Mouse (Mus musculus) CH12.LX (cell line): ENCODE results near the gene Olfr890. TPM values are rescaled to one million over a fixed set of nuclear protein-coding genes. Genes with fewer than 3 reads are reported as not detected.
"Not testable (repeated sequence)": the region's sequence is repeated elsewhere in the genome, so short reads cannot be mapped to it uniquely, and the experiment has no call there.

Experiments used
- DNase-seq: peaks from one replicate; pipeline ENCODE4 v3.0.0-alpha.2; 2013; ENCODE audit errors: extremely low read depth
- H3K27ac ChIP-seq: 2 replicates; pipeline ENCODE4 v1.5.1; 2012; ENCODE audit warnings: low read depth, mild to moderate bottlenecking, control low read depth, moderate library complexity; ENCODE audit not compliant: insufficient read depth
- H3K27me3 ChIP-seq: replicated peaks from 2 replicates; pipeline ENCODE3; 2012; ENCODE audit warnings: inconsistent platforms
- H3K36me3 ChIP-seq, 2 experiments: replicated peaks in 1 of 2; 2 replicates each; pipeline versions ENCODE3 to v1.6.1; 2012; ENCODE audit warnings: inconsistent platforms in 1 of 2, low read length in 1 of 2, mild to moderate bottlenecking in 1 of 2, mixed read lengths in 1 of 2, moderate library complexity in 1 of 2; ENCODE audit not compliant: control insufficient read depth in 1 of 2, insufficient read depth in 1 of 2
- H3K4me1 ChIP-seq, 2 experiments: 2 replicates each; pipeline ENCODE4 v1.6.1; 2012; ENCODE audit warnings: inconsistent platforms in 1 of 2, moderate library complexity in 1 of 2; ENCODE audit not compliant: insufficient read depth in 2 of 2, control insufficient read depth in 1 of 2
- H3K4me2 ChIP-seq: 2 replicates; pipeline ENCODE4 v1.6.1; 2012; ENCODE audit warnings: low read depth, mild to moderate bottlenecking, control low read depth; ENCODE audit not compliant: poor library complexity, insufficient read depth, severe bottlenecking
- H3K4me3 ChIP-seq, 3 experiments: fragments of 150-350 bp in 1 of 3; sonication (generic) in 1 of 3; replicated peaks in 1 of 3; 2 replicates each; pipeline versions ENCODE3 to v1.5.1; 2011 to 2012; ENCODE audit warnings: low read depth in 2 of 3, low read length in 2 of 3, mild to moderate bottlenecking in 2 of 3, moderate library complexity in 2 of 3, control low read depth in 1 of 3, improper control_type of control experiment in 1 of 3, inconsistent platforms in 1 of 3, mixed read lengths in 1 of 3; ENCODE audit not compliant: poor library complexity in 1 of 3
- H3K79me2 ChIP-seq: replicated peaks from 2 replicates; pipeline ENCODE4 v1.6.1; 2012; ENCODE audit warnings: mild to moderate bottlenecking, moderate library complexity; ENCODE audit not compliant: control insufficient read depth, poor library complexity, insufficient read depth, severe bottlenecking; ENCODE audit errors: extremely low read depth
- H3K9ac ChIP-seq: 2 replicates; pipeline ENCODE4 v1.6.1; 2012; ENCODE audit warnings: low read depth, mild to moderate bottlenecking, control low read depth, moderate library complexity; ENCODE audit not compliant: insufficient read depth
- H3K9me3 ChIP-seq: replicated peaks from 2 replicates; pipeline ENCODE3; 2012; ENCODE audit warnings: low read length, inconsistent platforms, mixed read lengths
- CHD1 ChIP-seq: IDR thresholded peaks from 2 replicates; pipeline ENCODE4 v1.6.1; 2012; ENCODE audit warnings: low read depth, low read length, improper control_type of control experiment, inconsistent platforms
- CHD2 ChIP-seq: IDR thresholded peaks from 2 replicates; pipeline ENCODE4 v1.6.1; 2011; ENCODE audit warnings: low read length, improper control_type of control experiment
- CTCF ChIP-seq, 2 experiments: IDR thresholded peaks in 1 of 2; conservative IDR thresholded peaks in 1 of 2; 2 replicates each; pipeline ENCODE4 v1.5.1; 2011 to 2012; ENCODE audit warnings: low read depth in 2 of 2, low read length in 2 of 2, improper control_type of control experiment in 1 of 2, inconsistent platforms in 1 of 2, mild to moderate bottlenecking in 1 of 2, moderate library complexity in 1 of 2
- E2F4 ChIP-seq: IDR thresholded peaks from 2 replicates; pipeline ENCODE4 v1.6.1; 2011; ENCODE audit warnings: low read depth, low read length, improper control_type of control experiment; ENCODE audit not compliant: insufficient replicate concordance
- ELF1 ChIP-seq: IDR thresholded peaks from 2 replicates; pipeline ENCODE4 v1.6.1; 2014; ENCODE audit warnings: low read depth, mild to moderate bottlenecking, inconsistent platforms, low read length, improper control_type of control experiment
- EP300 ChIP-seq: IDR thresholded peaks from 2 replicates; pipeline ENCODE4 v1.6.1; 2011; ENCODE audit warnings: low read length, improper control_type of control experiment
- GABPA ChIP-seq: IDR thresholded peaks from 2 replicates; pipeline ENCODE4 v1.6.1; 2012; ENCODE audit warnings: low read depth, low read length, improper control_type of control experiment, inconsistent platforms; ENCODE audit not compliant: insufficient replicate concordance
- HCFC1 ChIP-seq: IDR thresholded peaks from 2 replicates; pipeline ENCODE4 v1.6.1; 2012; ENCODE audit warnings: low read depth, mild to moderate bottlenecking, inconsistent platforms, low read length, improper control_type of control experiment
- IRF4 ChIP-seq: IDR thresholded peaks from 2 replicates; pipeline ENCODE4 v1.6.1; 2014; ENCODE audit warnings: low read depth, mild to moderate bottlenecking, inconsistent platforms, low read length, improper control_type of control experiment
- JUN ChIP-seq: IDR thresholded peaks from 2 replicates; pipeline ENCODE4 v1.6.1; 2011; ENCODE audit warnings: low read depth, mild to moderate bottlenecking, low read length, improper control_type of control experiment, moderate library complexity; ENCODE audit not compliant: insufficient read depth
- JUND ChIP-seq: conservative IDR thresholded peaks from 2 replicates; pipeline ENCODE4 v1.6.1; 2011; ENCODE audit warnings: low read depth, low read length, improper control_type of control experiment
- KAT2A ChIP-seq: IDR thresholded peaks from 2 replicates; pipeline ENCODE4 v1.6.1; 2012; ENCODE audit warnings: low read length, improper control_type of control experiment, inconsistent platforms; ENCODE audit not compliant: insufficient replicate concordance
- MAX ChIP-seq: IDR thresholded peaks from 2 replicates; pipeline ENCODE4 v1.6.1; 2011; ENCODE audit warnings: low read length, improper control_type of control experiment
- MEF2A ChIP-seq: IDR thresholded peaks from 2 replicates; pipeline ENCODE4 v1.6.1; 2014; ENCODE audit warnings: low read depth, mild to moderate bottlenecking, inconsistent platforms, low read length, improper control_type of control experiment, borderline replicate concordance
- MYC ChIP-seq: IDR thresholded peaks from 2 replicates; pipeline ENCODE4 v1.6.1; 2011; ENCODE audit warnings: low read depth, mild to moderate bottlenecking, improper control_type of control experiment, low read length
- NELFE ChIP-seq: IDR thresholded peaks from 2 replicates; pipeline ENCODE4 v1.6.1; 2011; ENCODE audit warnings: low read depth, low read length, improper control_type of control experiment
- PAX5 ChIP-seq: IDR thresholded peaks from 2 replicates; pipeline ENCODE4 v1.6.1; 2012; ENCODE audit warnings: low read length, inconsistent platforms, mixed read lengths
- POLR2A ChIP-seq: IDR thresholded peaks from 2 replicates; pipeline ENCODE4 v1.6.1; 2011; ENCODE audit warnings: low read depth, mild to moderate bottlenecking, improper control_type of control experiment, low read length
- POLR2AphosphoS2 ChIP-seq: IDR thresholded peaks from 2 replicates; pipeline ENCODE4 v1.6.1; 2011; ENCODE audit warnings: low read depth, low read length, improper control_type of control experiment
- RAD21 ChIP-seq: IDR thresholded peaks from 2 replicates; pipeline ENCODE4 v1.6.1; 2011; ENCODE audit warnings: low read depth, mild to moderate bottlenecking, low read length, improper control_type of control experiment, moderate library complexity
- TBP ChIP-seq: conservative IDR thresholded peaks from 2 replicates; pipeline ENCODE4 v1.6.1; 2011; ENCODE audit warnings: low read depth, low read length, improper control_type of control experiment
- TCF12 ChIP-seq: IDR thresholded peaks from 2 replicates; pipeline ENCODE4 v1.6.1; 2014; ENCODE audit warnings: low read depth, mild to moderate bottlenecking, inconsistent platforms, low read length, improper control_type of control experiment
- UBTF ChIP-seq: IDR thresholded peaks from 2 replicates; pipeline ENCODE4 v1.6.1; 2012; ENCODE audit warnings: low read depth, mild to moderate bottlenecking, inconsistent platforms, low read length, improper control_type of control experiment, moderate library complexity
- USF1 ChIP-seq: IDR thresholded peaks from 2 replicates; pipeline ENCODE4 v1.6.1; 2014; ENCODE audit warnings: low read depth, mild to moderate bottlenecking, inconsistent platforms, low read length, improper control_type of control experiment
- USF2 ChIP-seq: conservative IDR thresholded peaks from 2 replicates; pipeline ENCODE4 v1.6.1; 2011; ENCODE audit warnings: low read depth, low read length, improper control_type of control experiment
- ZC3H11A ChIP-seq: IDR thresholded peaks from 2 replicates; pipeline ENCODE4 v1.6.1; 2012; ENCODE audit warnings: low read depth, mild to moderate bottlenecking, inconsistent platforms, low read length, improper control_type of control experiment
- ZMIZ1 ChIP-seq: IDR thresholded peaks from 2 replicates; pipeline ENCODE4 v1.6.1; 2012; ENCODE audit warnings: low read depth, mild to moderate bottlenecking, inconsistent platforms, low read length, improper control_type of control experiment
- dilution Hi-C: fragments of 300-500 bp; cut with MboI; formaldehyde crosslinking; loops from 2 replicates; pipeline ENCODE4 v1.14.3; 2020; ENCODE audit warnings: low sequenced_read_pairs; ENCODE audit not compliant: extremely low pct_unique_long_range_greater_than_20kb, extremely low pct_ligation_motif_present
- in situ Hi-C: fragments of 300-500 bp; cut with MboI; formaldehyde crosslinking; loops from 3 replicates; pipeline ENCODE4 v1.14.3; 2019; ENCODE audit warnings: low sequenced_read_pairs, low pct_ligation_motif_present, low pct_unique_long_range_greater_than_20kb, mixed read lengths
- polyA plus RNA-seq: library from polyadenylated mRNA; unstranded; fragments of >175 nt; gene quantifications from 2 replicates; pipeline ENCODE4 v1.2.1, GENCODE M21; 2012; ENCODE audit warnings: low read depth; ENCODE audit not compliant: insufficient read length
- total RNA-seq, 2 experiments: library from RNA; depleted of rRNA; stranded (reverse); fragments of 300-350 nt in 1 of 2; fragments of >200 nt in 1 of 2; gene quantifications; 2 replicates each; pipeline ENCODE4 v1.2.3; 2012 to 2014

Olfr890 gene
- total and polyA plus RNA-seq, 3 experiments: not detected

DNA sequence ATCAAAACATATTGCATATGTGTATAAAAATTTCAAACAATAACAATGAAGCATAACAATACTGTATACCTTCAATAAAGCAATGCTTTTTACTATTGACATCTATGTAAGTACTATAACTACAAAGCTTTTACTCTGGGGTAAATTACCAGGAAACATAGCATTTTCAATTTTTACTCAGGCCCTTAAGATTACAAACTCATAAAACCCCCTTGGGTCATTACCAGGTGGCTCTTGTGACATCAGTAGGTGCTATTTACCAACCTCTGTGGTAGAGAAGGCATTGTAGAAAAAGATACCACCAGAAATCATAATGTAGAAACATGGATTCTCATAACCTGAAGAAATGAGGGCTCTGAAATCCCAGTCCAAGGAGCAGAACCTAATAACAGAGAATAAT lies 27.4 kb upstream of the Olfr890 start, which contains the start of gene Olfr889:
TSS of gene Olfr889 (plus strand) at position 301 of the 400 bp plus-strand sequence.
- H3K4me2 ChIP-seq: no peak within 1 kb of the TSS
- H3K9me3 ChIP-seq: no peaks in the 10 kb centered on the region
- TF ChIP-seq E2F4 (no peak), PAX5 (no peak), TCF12 (no peak), IRF4 (no peak), KAT2A (no peak), CHD2 (no peak), TBP (no peak), USF2 (no peak), CTCF (conservative IDR thresholded peaks at IDR 0.05 in 1 of 2, IDR thresholded peaks at IDR 0.05 in 1 of 2; ENCODE audit: low read depth in 2 of 2, low read length in 2 of 2) (no peak), UBTF (no peak), ZC3H11A (no peak), RAD21 (no peak), HCFC1 (no peak), JUND (no peak), MYC (no peak), EP300 (no peak)
- dilution Hi-C loops (no loop called here), in situ Hi-C loops (no loop called here)
- H3K9ac ChIP-seq: no peak within 1 kb of the TSS
- H3K27ac ChIP-seq: no peak within 1 kb of the TSS
- no peaks in the 10 kb centered on the region for H3K36me3 ChIP-seq
- H3K27me3 ChIP-seq: no peaks in the 10 kb centered on the region
- no peaks in the 10 kb centered on the region for H3K79me2 ChIP-seq
- no peak within 1 kb of the TSS for H3K4me3 ChIP-seq
- DNase-seq: no peak
- no peaks in the 10 kb centered on the region for H3K4me1 ChIP-seq

DNA sequence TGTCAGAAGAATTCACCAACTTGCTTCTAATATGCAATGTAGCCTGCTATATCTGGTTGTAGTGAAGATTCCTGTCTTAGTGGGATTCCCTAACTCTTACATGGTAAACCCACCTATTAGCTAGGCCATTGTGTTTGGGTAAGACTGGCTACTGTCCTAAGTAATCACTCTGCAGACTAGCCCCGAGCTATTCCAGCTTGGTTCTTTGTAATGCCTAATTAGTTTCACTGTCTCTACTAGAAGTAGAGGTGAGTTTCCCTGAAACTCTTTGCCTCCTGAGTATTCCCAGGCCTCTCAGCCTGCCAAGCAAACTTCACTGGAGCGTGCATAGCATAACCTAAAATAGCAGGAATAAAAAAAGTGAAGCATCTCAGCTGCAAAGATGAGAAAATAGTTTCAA lies 26.0 kb downstream of the Olfr890 start:
- H3K4me2 ChIP-seq, H3K36me3 ChIP-seq, H3K79me2 ChIP-seq, DNase-seq, H3K27me3 ChIP-seq, H3K4me3 ChIP-seq, dilution Hi-C loops, H3K27ac ChIP-seq, H3K9ac ChIP-seq, H3K9me3 ChIP-seq, H3K4me1 ChIP-seq, in situ Hi-C loops: not testable (repeated sequence)

DNA sequence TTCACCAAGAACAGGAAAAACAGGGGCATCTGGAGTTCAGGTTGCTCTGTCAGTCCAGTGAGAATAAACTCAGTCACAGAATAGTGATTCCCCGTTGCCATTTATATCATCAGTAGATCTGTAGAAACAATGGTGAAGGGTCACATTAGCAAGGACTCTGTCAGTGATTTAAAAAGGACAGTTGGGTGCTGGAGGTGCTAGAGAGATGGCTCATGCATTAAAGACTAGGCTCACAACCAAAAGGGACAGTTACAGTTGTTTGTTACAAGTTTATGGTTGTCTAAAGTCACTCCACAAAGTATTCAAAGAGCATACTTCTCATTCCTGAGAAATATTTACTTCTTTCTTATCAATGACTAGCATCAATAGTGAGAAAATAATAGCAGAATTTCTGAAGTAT lies 38.4 kb downstream of the Olfr890 start, which contains the start of gene Olfr891:
TSS of gene Olfr891 (minus strand) at position 101 of the 400 bp plus-strand sequence.
- H3K9me3 ChIP-seq: peaks cover 2% of the 10 kb centered on the region
- H3K27ac ChIP-seq: no peak within 1 kb of the TSS
- no peaks in the 10 kb centered on the region for H3K79me2 ChIP-seq
- no peaks in the 10 kb centered on the region for H3K36me3 ChIP-seq
- DNase-seq: no peak
- H3K27me3 ChIP-seq: no peaks in the 10 kb centered on the region
- in situ Hi-C loops: no loop called here
- no peak within 1 kb of the TSS for H3K9ac ChIP-seq
- H3K4me1 ChIP-seq: no peaks in the 10 kb centered on the region
- TF ChIP-seq JUND: no peak
- TF ChIP-seq ZMIZ1: no peak
- no peak for TF ChIP-seq RAD21
- no peak for TF ChIP-seq GABPA
- TF ChIP-seq E2F4: no peak
- TF ChIP-seq USF1: no peak
- no peak for TF ChIP-seq CHD2
- TF ChIP-seq NELFE: no peak
- no peak for TF ChIP-seq POLR2A
- TF ChIP-seq CTCF (conservative IDR thresholded peaks at IDR 0.05 in 1 of 2, IDR thresholded peaks at IDR 0.05 in 1 of 2; ENCODE audit: low read depth in 2 of 2, low read length in 2 of 2): no peak
- no peak for TF ChIP-seq ZC3H11A
- TF ChIP-seq TBP: no peak
- TF ChIP-seq HCFC1: no peak
- TF ChIP-seq CHD1: no peak
- TF ChIP-seq MEF2A: no peak
- no peak for TF ChIP-seq JUN
- no peak for TF ChIP-seq EP300
- TF ChIP-seq POLR2AphosphoS2: no peak
- no peak for TF ChIP-seq MAX
- TF ChIP-seq ELF1: no peak
- TF ChIP-seq, all 38 proteins: peak for 0
- no peak within 1 kb of the TSS for H3K4me2 ChIP-seq
- H3K4me3 ChIP-seq: no peak within 1 kb of the TSS
- dilution Hi-C loops: no loop called here
